Mouse (Mus musculus): ENCODE data around the gene Slc2a9.

Gene Slc2a9

DNA sequence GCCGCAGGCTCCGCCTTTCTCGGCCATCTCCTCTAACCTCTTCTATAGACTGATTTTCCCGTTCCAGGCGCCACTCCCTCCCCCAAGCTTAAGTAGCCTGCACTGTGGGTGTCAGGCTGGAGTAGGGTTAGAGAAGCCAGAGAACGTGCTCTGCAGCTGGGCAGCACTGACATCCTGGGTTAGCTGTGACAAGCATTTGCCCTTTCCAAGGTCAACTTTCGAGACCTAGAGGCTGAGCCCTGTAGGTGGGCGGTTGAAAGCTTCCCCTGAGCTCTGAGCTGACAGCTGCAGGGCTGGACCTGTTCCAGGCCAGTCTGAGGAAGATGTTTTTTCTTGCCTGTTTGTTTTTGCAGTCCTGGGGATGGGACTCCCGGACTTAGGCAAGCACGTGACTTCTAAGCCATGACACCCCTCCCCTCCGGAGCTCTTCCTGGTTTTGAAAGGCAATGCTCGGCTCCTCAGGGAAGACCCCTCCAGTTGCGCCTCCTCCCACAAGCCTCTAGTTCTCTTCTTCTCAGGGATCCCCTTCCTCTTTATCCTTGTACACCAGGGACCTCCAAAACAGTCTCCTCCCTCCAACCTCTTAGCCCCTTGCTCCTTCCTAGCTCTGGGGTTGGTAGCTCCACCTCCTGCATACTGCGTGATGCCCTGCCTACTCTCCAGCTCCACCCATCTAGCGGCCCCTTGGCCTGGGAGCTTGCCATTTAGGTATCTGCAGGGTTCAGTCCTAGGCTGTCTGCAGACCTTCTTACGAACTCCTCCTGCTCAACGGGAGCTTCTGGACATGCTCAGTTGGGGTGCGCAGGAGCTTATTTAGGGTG, 136.1 kb downstream of the Slc2a9 start:
- peak; percentile 15 to 17 for DNase-seq

DNA sequence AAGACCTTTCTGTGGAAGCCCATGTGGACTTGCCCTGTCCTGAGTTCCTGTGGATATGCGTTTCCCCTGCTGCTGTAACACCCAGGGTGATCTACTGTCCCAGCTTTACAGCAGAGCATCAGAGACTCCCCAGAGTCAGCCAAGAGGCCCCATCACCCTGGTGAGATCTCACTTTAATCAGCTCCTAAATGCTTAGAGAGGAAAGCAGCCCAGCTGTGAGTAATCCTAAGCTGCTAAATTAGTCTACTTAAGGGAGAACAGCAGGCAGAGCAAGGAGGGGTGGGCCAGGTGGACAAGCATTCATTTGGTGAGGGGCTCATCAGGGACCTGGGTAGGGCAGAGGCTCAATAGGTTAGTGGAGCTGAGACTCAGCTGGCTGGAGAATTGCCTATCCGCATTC, 137.4 kb downstream of the Slc2a9 start:
- DNase-seq = no peak

GRCm38 (mm10) chr5:38364396-38364795, 138.5 kb downstream of the Slc2a9 start:
- DNase-seq = no peak

GRCm38 (mm10) chr5:38359716-38360115, 143.2 kb downstream of the Slc2a9 start:
- no peak for DNase-seq

DNA sequence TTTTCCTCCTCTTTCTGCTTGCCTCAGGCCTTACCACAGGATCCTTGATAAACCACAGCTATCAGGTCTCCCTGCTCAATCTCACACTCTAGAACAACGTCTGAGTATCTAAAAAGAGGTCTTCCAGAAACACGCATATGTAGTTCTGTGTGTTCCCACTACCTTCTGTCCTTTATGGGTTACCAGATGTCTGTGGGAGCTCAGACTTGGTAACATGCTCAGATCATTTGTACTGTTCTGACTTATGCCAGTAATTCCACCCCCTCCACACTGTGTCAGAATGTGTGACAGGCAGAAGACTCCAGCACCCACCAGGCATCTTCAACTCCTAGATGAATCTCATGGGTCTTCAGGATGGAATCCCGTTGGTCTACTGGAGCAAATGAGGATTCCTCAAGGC, 146.0 kb downstream of the Slc2a9 start:
- no peak for DNase-seq

DNA sequence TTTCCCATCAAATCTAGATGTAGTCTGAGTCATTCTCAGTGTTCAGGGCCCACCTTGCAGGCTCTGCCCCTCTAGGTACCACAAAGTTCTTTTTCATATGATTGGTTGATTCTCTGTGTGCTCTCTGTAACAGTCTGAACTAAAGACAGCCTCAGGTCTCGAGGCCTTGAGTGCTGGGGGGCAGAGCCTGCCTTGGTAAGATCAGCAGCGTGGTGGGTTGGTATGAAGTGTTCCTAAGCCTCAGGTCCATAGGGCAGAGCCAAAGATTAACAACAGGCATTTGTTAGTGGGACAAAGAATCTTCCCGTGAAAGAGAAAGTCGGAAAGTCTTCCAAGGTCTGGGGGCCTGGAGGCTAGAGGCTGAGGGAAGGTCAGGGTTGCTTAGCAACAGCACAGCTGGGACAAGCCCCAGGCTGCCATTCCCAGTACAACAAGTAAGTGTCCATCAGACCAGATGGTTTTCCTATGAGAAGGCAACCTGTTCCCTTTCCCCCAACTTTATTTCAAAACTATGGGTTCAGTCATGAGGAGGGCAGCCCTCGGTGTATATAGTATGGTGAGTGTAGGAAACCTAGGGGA, 152.5 kb downstream of the Slc2a9 start:
- DNase-seq = no peak

- no peak for DNase-seq
Measured at GRCm38 (mm10) chr5:38346646-38347432, 156.1 kb downstream of the Slc2a9 start.

DNA sequence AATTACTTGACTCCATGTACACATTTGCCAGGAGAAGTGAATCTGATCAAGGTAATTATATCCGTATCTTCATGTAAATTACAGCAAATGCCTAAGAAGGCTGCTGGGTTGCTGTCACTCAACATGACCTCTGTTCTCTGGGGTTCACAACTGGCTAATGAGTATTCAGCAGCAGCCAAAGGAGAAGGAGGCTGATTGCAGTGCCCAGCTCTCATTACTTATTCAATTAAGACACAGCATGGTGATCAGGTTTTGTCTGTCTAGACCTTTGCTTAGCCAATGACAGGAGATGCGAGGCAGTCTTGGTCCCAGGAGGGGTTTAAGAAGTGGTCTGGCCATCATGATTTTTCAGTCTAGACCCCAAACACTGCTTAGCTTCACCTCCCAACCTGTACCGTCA, 159.8 kb downstream of the Slc2a9 start:
- no peak for DNase-seq

DNA sequence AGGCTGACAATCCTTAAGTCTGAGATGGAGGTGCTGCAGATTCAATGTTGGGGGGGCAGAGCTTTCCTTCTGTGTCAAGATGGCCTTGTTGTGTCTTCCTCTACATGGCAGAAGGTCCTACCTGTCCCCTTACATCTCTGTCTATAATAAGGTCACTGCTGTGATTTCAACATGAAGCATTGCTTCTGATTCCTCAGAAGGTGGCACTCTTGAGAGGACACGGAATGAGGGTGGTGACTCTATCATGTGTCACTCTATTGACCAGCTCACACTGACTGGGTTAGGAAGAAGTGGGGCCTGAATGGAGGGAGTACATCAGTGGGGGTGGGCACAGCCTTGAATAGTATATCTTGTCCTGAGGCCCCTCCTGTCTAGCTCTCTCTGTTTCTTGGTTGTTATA, 168.4 kb downstream of the Slc2a9 start:
- DNase-seq = no peak

GRCm38 (mm10) chr5:38333381-38333780, 169.6 kb downstream of the Slc2a9 start:
- DNase-seq = no peak

GRCm38 (mm10) chr5:38318966-38319786, 183.8 kb downstream of the Slc2a9 start, which contains the start of gene Drd5:
TSS of gene Drd5 (plus strand) at chr5:38319367.
- DNase-seq = no peak

GRCm38 (mm10) chr5:38309795-38310194, 193.1 kb downstream of the Slc2a9 start:
- DNase-seq = no peak

DNA sequence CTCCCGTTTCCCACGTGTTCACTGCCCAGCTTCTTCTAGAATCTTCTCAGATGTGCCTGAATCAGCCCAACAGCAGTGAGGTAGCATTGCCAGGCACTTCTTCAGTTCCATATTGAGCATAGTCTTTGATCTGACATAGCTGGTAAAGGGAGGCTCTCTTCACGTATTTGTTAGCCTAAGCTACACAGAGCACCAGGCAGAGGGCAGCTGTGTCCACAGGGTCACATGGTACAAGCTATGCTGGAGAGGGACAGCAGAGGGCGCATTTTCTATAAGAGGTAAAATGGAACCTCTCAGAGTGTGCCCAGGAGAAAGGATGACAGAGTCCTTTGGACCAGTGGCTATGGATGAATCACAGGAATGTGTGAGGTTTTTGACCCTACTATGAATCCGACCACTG, 194.1 kb downstream of the Slc2a9 start:
- peak; percentile 39 to 47 for DNase-seq

- DNase-seq = peak; percentile 83 to 85
Measured at GRCm38 (mm10) chr5:38307255-38308101, 195.5 kb downstream of the Slc2a9 start.

- DNase-seq = no peak
Measured at GRCm38 (mm10) chr5:38305241-38305640, 197.7 kb downstream of the Slc2a9 start.

DNA sequence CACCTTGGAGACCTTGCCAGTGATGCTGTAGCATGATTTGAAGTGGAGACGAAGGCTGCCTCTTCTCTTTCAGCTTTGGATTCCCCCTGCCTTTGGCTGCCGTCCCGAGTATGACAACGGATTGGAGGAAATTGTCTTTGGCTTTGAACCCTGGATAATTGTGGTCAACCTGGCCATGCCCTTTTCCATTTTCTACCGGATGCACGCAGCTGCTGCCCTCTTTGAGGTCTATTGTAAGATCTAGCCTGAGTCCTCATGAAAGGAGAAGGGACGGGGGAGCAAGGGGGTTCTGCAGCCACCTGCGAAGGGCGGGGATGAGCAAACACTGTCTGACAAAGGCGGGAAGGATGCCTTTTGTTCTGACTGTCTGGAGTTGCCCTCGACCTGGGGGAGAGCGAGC, 200.3 kb downstream of the Slc2a9 start:
- no peak for DNase-seq

GRCm38 (mm10) chr5:38301761-38302411, 201.1 kb downstream of the Slc2a9 start:
- DNase-seq = no peak
